Mouse (Mus musculus) megakaryocyte, embryonic 14.5 days (primary cell): Measurements from ENCODE around the gene Auts2.

Source experiments
- FLI1 ChIP-seq: IDR thresholded peaks from 2 replicates; pipeline ENCODE4 v1.6.1; 2012; ENCODE audit warnings: low read length, inconsistent platforms, mixed read lengths
- GATA1 ChIP-seq: IDR thresholded peaks from 3 replicates; pipeline ENCODE4 v1.6.1; 2012; ENCODE audit warnings: mixed read lengths, low read length, inconsistent platforms, borderline replicate concordance

DNA sequence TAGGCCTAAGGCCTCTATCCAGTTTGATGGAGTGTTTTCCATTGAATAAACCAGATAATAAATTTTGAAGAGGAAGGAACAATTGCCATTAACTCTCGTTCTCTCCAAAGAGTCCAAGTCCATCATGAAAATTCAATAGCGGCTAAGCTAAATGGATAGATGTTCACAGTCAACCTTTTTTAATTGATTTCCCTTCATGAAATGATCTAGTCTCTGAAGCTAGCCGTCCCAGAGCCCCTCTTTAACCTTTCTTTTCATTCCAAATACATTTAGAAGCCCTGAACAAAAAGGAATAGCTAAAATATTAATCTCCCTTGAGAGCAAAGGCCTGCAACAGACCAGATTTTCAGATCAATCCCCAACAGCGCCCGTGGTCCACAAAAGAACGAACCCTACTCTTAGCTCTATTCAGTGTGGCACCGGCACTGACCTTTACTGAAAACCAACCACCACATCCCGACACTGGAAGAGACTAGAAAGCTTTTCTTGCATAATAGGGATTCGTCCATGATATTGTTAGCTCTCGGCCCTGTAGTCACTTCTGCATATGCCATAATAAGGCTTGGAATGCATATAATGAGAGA is 896.9 kb downstream of the Auts2 start:
- TF ChIP-seq GATA1 (no peak), FLI1 (no peak)
